Mouse (Mus musculus): Measurements from ENCODE around the gene Celf1. TPM values are rescaled to one million over a fixed set of nuclear protein-coding genes. Genes with fewer than 3 reads are reported as not detected.

Celf1 gene
- total and polyA plus RNA-seq, 3 experiments = 29.7 to 69.7 (median 52.8) TPM

DNA sequence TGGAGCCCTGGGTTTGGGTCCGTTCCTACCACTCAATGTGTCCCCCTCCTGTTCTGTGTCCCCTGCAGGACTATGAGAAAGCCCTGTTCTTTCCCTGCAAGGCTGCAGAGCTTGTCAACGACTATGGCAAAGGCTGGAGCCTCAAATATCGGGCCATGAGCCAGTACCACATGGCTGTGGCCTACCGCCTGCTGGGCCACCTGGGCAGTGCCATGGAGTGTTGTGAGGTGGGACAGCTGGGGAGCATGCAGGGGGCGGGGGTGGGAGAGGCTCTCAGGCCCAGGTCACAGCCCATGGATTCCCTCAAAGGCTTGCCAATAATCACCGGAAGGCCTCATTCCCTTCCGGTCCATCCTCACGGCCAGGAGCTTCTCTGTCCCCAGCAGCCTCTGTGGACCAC, 101.6 kb downstream of the Celf1 start:
- Histone ChIP-seq H3K27ac (ENCODE audit: insufficient read depth, low read depth) (no peak overlapping the region), H3K4me2 (ENCODE audit: insufficient read depth, low read depth, poor library complexity, severe bottlenecking) (no peak overlapping the region), H3K4me1 (ENCODE audit: control insufficient read depth in 1 of 2, insufficient read depth in 2 of 2) (peaks cover 5 to 14% of the 10 kb centered on the region in 2 experiments; a peak in 3 of 4 replicates), H3K9me3 (replicated peaks; ENCODE audit: low read length) (no peaks in the 10 kb centered on the region), H3K9ac (ENCODE audit: insufficient read depth, low read depth) (no peak overlapping the region), H3K79me2 (replicated peaks; ENCODE audit: control insufficient read depth, extremely low read depth, insufficient read depth, poor library complexity, severe bottlenecking) (no peaks in the 10 kb centered on the region), H3K36me3 (replicated peaks in 1 of 2; ENCODE audit: control insufficient read depth in 1 of 2, insufficient read depth in 1 of 2, low read length in 1 of 2) (no peaks in the 10 kb centered on the region), H3K4me3 (replicated peaks in 1 of 3; ENCODE audit: low read depth in 2 of 3, low read length in 2 of 3, poor library complexity in 1 of 3) (no peak overlapping the region), H3K27me3 (replicated peaks) (no peaks in the 10 kb centered on the region)
- dilution Hi-C loops (cut with MboI; ENCODE audit: extremely low pct_ligation_motif_present, extremely low pct_unique_long_range_greater_than_20kb, low sequenced_read_pairs) = no loop called here
- TF ChIP-seq HCFC1 (IDR thresholded peaks at IDR 0.05; ENCODE audit: low read depth, low read length) = no peak
- TF ChIP-seq ZMIZ1 (IDR thresholded peaks at IDR 0.05; ENCODE audit: low read depth, low read length) = no peak
- no peak for TF ChIP-seq RAD21 (IDR thresholded peaks at IDR 0.05; ENCODE audit: low read depth, low read length)
- TF ChIP-seq SMC3 (IDR thresholded peaks at IDR 0.05; ENCODE audit: low read depth, low read length) = no peak
- TF ChIP-seq MAX (IDR thresholded peaks at IDR 0.05; ENCODE audit: low read length) = no peak
- no peak for TF ChIP-seq JUN (IDR thresholded peaks at IDR 0.05; ENCODE audit: insufficient read depth, low read depth, low read length)
- no peak for TF ChIP-seq TCF12 (IDR thresholded peaks at IDR 0.05; ENCODE audit: low read depth, low read length)
- no peak for TF ChIP-seq MAFK (IDR thresholded peaks at IDR 0.05; ENCODE audit: insufficient replicate concordance, low read length)
- TF ChIP-seq UBTF (IDR thresholded peaks at IDR 0.05; ENCODE audit: low read depth, low read length) = no peak
- no peak for TF ChIP-seq USF1 (IDR thresholded peaks at IDR 0.05; ENCODE audit: low read depth, low read length)
- TF ChIP-seq ZC3H11A (IDR thresholded peaks at IDR 0.05; ENCODE audit: low read depth, low read length) = no peak
- DNase-seq (ENCODE audit: extremely low read depth) = no peak
- in situ Hi-C loops (cut with MboI; ENCODE audit: low pct_ligation_motif_present, low pct_unique_long_range_greater_than_20kb, low sequenced_read_pairs) = no loop called here

DNA sequence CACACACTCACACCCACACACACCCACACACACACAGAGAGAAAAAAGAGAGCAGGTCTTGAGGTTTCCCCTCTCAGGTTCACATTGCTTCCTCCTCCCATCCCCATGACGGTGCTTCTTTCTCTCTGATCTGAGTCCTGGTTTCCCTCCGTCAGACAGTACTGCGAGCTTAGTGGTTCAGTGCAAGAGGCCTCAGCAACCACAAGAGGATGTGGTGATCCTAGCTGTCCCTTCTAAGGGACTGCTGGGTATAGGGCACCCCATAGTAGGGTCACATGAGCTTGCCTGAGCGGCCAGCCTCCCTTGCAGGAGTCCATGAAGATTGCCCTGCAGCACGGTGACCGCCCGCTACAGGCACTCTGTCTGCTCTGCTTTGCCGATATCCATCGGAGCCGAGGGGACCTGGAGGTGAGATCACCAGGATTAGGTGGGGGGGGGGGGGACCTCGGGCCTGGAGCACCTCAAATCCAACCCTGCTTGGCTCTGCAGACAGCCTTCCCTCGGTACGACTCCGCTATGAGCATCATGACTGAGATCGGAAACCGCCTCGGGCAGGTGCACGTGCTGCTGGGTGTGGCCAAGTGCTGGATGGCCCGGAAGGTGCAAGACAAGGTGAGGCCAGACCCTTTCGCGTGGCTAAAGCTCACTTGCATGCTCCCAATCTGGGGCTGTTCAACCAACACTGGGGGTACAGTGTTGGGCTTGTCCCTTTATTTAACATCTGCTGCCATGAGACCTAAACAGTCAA, 102.6 kb downstream of the Celf1 start:
- H3K27ac ChIP-seq (ENCODE audit: insufficient read depth, low read depth) = no peak overlapping the region
- H3K4me3 ChIP-seq (replicated peaks in 1 of 3; ENCODE audit: low read depth in 2 of 3, low read length in 2 of 3, poor library complexity in 1 of 3) = no peak overlapping the region
- H3K9me3 ChIP-seq (replicated peaks; ENCODE audit: low read length) = no peaks in the 10 kb centered on the region
- no peaks in the 10 kb centered on the region for H3K36me3 ChIP-seq (replicated peaks in 1 of 2; ENCODE audit: control insufficient read depth in 1 of 2, insufficient read depth in 1 of 2, low read length in 1 of 2)
- in situ Hi-C loops (cut with MboI; ENCODE audit: low pct_ligation_motif_present, low pct_unique_long_range_greater_than_20kb, low sequenced_read_pairs) (no loop called here), dilution Hi-C loops (cut with MboI; ENCODE audit: extremely low pct_ligation_motif_present, extremely low pct_unique_long_range_greater_than_20kb, low sequenced_read_pairs) (no loop called here)
- no peak for DNase-seq (ENCODE audit: extremely low read depth)
- H3K27me3 ChIP-seq (replicated peaks) = no peaks in the 10 kb centered on the region
- no peak overlapping the region for H3K9ac ChIP-seq (ENCODE audit: insufficient read depth, low read depth)
- 0 out of 2 replicates have a peak, but pooled peaks have one; percentile 26 for TF ChIP-seq BHLHE40 (IDR thresholded peaks at IDR 0.05; ENCODE audit: low read depth, low read length)
- no peak for TF ChIP-seq CHD1 (IDR thresholded peaks at IDR 0.05; ENCODE audit: low read depth, low read length)
- no peaks in the 10 kb centered on the region for H3K79me2 ChIP-seq (replicated peaks; ENCODE audit: control insufficient read depth, extremely low read depth, insufficient read depth, poor library complexity, severe bottlenecking)
- H3K4me2 ChIP-seq (ENCODE audit: insufficient read depth, low read depth, poor library complexity, severe bottlenecking) = no peak overlapping the region
- peaks cover 5 to 14% of the 10 kb centered on the region in 2 experiments; a peak in 3 of 4 replicates for H3K4me1 ChIP-seq (ENCODE audit: control insufficient read depth in 1 of 2, insufficient read depth in 2 of 2)
